Mouse (Mus musculus): Measurements from ENCODE around the gene Yod1.

Yod1 gene

GRCm38 (mm10) chr1:130717291-130717871 lies at the start of gene Yod1:
Gene Yod1, plus strand, starts transcription at chr1:130717327.
- DNase-seq (ENCODE audit: low spot score) = peak; percentile 78

DNA sequence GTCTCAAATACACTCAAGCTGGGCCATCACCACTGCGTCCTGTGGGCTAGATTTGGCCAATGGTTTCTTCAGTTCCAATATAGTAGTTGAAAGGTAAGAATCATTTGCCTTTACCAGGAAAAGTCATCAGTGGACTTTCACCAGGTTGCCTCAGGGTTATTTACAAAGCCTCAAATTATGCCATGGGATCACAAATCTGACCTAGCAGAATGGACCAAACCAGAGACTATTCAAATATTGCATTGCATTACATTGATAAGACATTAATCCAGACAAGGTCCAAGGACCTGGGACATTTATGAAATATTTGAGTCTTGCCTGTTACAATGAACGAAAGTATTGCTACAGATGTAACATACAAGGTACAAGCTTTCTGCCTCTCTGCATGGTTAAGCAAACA lies 38.6 kb upstream of the Yod1 start:
- DNase-seq (ENCODE audit: low spot score) = no peak

GRCm38 (mm10) chr1:130681075-130681474 lies 36.1 kb upstream of the Yod1 start:
- no peak for DNase-seq (ENCODE audit: low spot score)

DNA sequence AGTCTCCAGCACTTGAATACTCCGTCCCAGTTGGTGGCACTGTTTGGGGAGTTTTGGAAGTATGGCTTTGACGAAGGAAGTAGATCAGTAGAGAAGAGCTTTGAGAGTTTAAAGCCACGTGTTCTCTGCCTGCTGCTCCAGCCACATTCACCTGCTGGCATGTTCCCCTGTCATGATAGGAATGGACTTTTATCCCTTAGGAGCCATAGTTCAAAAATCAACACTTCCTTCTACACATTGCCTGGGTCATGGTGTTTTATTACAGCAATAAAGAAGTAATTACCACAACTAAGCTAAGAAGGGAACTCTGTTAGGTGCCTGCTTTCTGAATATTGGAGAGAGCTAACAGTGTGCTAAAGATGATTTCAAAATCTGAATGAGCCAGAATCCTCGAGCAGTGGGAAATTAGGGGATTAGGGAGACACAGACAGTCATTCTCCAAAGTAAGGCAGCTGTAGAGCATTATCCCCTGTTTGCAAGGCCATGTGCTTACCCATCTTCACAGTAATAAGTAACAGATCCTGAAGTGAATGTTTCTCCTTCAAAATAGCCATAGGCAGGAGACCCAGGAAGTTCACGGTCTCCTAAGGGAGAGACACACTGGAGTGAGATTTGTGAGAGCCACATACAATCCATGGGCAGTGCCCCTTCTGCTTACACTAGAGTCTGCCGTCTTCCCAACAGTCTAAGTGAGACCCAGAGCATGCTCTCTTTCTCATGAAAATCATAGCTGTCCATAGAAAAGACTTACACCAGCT lies 35.3 kb upstream of the Yod1 start:
- DNase-seq (ENCODE audit: low spot score) = no peak

GRCm38 (mm10) chr1:130683905-130684304 lies 33.2 kb upstream of the Yod1 start:
- no peak for DNase-seq (ENCODE audit: low spot score)

- no peak for DNase-seq (ENCODE audit: low spot score)
Observed at GRCm38 (mm10) chr1:130698601-130699000, 18.5 kb upstream of the Yod1 start.

- no peak for DNase-seq (ENCODE audit: low spot score)
Observed at GRCm38 (mm10) chr1:130699937-130700633, 17.0 kb upstream of the Yod1 start.

- no peak for DNase-seq (ENCODE audit: low spot score)
Observed at GRCm38 (mm10) chr1:130701976-130702375, 15.2 kb upstream of the Yod1 start.

GRCm38 (mm10) chr1:130703613-130704012 lies 13.5 kb upstream of the Yod1 start:
- DNase-seq (ENCODE audit: low spot score) = no peak

DNA sequence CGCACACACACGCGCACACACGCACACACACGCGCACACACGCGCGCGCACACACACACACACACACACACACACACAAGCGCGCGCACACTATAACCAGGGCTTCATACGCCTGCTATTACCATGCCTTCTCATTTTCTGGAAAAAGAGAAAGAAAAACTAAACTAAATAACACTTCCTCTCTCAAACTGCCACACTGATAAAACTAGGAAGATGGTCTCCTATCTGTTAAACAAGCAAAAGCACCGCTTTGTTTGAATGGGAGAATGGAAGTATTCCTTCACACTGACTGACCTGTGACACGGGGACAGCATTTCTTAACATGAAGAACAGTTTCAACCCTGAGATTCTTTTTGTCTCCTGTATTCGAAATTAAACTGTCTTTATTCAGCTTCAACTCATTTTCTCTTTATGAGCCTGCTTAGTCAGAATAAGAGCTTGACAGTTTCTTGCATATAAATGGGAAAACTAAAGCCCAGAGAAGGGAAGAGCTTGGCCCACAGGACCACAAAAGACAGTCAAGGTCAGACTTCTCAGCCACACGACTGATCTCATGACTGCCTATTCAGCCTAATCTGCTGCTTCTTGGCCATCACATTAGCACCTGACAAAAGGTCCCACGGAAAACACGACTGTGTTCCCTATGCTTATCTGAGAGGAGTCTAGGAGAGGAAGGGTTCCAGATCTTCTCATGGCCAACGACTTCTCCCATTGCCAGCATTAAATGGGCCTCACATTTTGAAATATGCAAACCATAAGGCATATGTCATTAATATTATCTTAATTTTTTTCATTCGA lies 6.6 kb upstream of the Yod1 start:
- DNase-seq (ENCODE audit: low spot score) = no peak

DNA sequence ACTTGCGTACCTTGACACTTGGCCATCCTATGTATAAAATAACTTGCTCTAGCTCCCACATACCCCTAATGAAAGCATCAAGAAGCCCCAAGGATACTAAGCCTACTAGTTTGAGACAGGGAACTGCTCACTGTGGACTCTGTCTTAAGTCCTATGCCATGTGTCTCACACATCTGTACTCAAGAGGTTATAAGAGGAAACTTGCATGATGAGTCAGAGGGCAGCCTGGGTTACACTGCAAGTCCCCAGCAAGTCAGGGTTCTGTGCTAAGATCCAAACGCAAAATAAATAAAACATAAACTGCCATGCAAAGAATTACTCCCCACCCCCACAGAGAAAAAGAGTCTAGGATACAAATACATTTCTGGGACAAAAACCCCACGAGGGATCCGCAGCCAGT lies 3.1 kb upstream of the Yod1 start:
- DNase-seq (ENCODE audit: low spot score) = no peak

- DNase-seq (ENCODE audit: low spot score) = peak; percentile 87
Observed at GRCm38 (mm10) chr1:130715561-130716217, 1.4 kb upstream of the Yod1 start, which contains the start of gene Gm29427. Gene Gm29427, minus strand, starts transcription at chr1:130715799.

DNA sequence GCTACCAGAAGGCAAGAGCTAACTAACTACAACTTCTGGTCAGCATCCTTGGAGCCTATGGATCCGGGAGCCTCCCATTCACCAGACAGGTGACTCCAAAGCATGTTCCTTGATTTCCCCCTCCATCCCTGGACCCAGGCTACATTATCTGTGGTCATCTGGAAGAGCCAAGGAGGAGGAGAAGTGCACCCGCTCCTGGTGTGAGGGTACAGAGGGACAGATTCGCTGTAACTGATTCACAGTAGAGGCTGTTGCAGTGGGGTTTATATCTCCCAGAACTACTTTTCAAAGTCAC lies 962 bp upstream of the Yod1 start:
- DNase-seq (ENCODE audit: low spot score) = no peak

GRCm38 (mm10) chr1:130716513-130717290 lies 425 bp upstream of the Yod1 start:
- DNase-seq (ENCODE audit: low spot score) = peak; percentile 8

- DNase-seq (ENCODE audit: low spot score) = no peak
Observed at GRCm38 (mm10) chr1:130724206-130724605, 7.1 kb downstream of the Yod1 start.

GRCm38 (mm10) chr1:130726396-130726795 lies 9.3 kb downstream of the Yod1 start:
- DNase-seq (ENCODE audit: low spot score) = no peak

- no peak for DNase-seq (ENCODE audit: low spot score)
Observed at GRCm38 (mm10) chr1:130728070-130728469, 10.9 kb downstream of the Yod1 start.

- DNase-seq (ENCODE audit: low spot score) = no peak
Observed at GRCm38 (mm10) chr1:130728708-130729107, 11.6 kb downstream of the Yod1 start.

DNA sequence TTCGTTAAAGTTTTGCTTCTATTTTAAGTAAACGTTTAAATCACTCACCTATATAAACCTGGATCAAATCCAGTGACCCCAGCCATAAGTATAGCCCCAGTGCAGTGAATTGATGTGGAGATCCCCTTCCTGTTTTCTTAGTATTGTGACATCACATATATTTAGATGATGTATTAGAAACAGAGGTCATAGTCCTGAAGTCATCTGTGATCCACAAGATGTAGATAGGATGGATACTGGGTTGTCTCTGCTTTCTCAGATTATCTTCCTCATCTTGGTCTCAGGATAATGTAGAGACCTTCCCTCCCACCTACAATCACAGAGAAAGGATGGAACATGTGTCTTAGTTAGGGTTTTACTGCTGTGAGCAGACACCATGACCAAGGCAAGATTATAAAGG lies 12.0 kb downstream of the Yod1 start, which contains the start of gene Pfkfb2:
TSS of gene Pfkfb2 (minus strand) at position 101 of the 400 bp plus-strand sequence.
- DNase-seq (ENCODE audit: low spot score) = no peak

DNA sequence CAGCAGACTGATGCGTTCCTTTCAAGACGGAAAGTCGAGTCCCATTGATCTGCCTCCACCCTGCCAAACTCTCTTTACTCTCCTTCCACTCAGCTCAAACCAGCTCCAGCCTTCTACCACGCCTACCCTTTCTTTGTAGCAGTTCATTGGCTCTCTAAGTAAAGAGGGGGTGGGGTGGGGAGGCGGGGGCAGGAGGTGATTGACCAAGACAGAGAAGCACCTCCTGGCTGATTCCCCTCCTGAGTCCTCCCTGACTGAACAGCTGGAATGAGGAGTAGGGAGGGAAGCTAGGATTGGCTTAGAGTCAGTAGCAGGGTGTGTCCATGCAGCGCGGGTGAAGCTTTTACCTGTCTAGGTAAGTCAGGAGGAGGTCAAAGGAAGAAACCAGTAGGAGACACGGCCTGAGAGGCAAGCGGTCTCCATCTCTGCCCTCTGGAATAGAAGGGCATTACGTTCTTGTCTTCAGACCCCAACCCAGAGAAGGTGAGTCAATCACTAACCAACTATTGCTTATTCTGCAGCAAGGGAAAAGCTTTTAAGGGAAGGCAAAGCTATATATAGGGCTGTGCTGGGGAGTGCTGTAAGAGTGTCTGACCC lies 14.7 kb downstream of the Yod1 start, which contains the start of gene AA986860:
TSS of gene AA986860 (plus strand) at position 236 of the 597 bp plus-strand sequence.
- DNase-seq (ENCODE audit: low spot score) = peak; percentile 9

Measured in ovary, adult 18-20 months (tissue).